Mouse (Mus musculus): Measurements from ENCODE around the gene Ubash3b.

Gene Ubash3b

DNA sequence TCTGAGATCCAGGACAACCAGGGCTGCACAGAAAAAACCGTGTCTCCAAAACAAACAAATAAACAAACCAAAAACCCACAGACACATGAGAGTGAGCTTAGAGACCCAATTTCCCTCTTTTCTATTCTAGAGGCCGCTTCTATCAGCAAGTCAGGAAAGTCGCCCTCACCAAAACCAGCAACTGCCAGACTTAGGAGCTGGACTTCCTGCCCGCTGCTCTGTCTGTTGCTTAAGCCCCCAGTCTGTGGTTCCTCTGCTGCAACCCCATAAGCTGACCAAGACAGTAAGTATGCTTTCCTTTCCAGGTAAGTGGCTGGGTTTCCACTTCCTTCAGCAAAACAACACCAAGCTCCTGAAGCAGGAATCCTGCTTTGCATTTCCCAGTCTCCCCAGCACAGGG, 26.6 kb downstream of the Ubash3b start:
- DNase-seq: peak; percentile 78

DNA sequence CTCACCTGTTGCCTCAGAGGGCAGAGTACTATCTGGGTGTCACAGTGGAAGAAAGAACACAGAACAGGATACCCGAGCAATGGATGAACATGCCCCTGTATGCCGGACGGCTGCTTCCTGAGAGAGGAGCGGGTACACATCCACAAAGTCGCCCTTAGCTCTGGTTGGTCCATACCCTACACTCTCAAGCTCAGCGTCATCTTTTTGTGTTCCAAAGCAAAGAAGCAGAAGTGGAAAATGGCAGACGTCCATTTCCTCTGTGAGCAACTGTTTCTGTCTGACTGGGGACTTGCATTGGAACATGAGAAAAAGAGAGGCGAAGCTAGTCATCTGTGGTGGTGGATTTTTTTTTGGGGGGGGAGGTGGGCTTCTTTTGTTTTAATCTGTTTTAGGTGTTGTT, 30.9 kb downstream of the Ubash3b start:
- peak; percentile 76 for DNase-seq

DNA sequence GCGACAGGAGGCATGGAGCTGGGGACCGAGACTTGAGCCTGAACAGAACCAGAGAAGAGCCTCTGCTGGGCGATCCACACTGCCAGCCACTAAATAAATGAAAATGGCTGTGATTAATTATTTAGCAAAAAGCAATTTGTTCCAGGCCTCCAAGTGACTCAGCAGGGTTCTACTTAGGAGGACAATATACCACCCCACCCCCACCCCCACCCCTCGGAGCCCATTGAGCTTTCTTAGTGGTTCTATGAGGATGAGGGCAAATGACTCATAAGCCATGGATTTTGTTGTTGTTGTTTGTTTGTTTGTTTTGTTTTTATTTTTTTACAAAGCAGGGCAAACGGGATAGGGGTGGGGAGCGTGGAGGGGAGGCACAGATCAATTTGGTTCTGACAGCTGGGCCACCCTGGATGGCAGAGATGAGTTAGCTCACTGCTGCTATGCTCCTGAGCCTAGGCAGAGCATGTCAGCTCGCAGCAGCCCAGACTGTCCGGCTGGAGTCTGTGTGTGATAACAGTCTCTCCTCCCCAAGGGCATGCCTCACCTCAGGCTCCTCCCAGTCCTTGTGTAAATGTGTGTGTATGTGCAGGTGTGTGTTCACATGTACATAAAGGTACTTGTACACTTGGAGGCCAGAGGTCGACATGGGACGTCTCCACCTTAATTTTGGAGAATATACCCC, 31.6 kb downstream of the Ubash3b start:
- DNase-seq: no peak

DNA sequence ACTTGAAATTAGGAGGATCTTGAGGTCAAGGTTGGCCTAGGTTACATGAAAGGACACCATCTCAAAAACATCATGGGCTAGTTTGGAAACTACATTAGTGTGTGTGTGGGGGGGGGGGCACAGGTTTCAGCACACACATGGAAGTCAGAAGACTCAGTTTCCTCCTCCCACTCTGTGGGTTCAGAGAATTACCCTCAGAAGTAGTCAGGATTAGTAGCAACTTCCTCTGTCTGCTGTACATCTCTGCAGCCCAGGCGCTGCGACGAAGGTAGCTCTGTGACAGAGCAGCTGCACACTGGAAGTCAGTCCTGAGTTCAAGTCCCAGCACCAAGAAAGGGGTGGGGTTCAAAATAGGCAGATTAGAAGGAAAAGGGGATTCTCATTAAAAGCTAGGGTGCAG, 32.2 kb downstream of the Ubash3b start:
- no peak for DNase-seq

DNA sequence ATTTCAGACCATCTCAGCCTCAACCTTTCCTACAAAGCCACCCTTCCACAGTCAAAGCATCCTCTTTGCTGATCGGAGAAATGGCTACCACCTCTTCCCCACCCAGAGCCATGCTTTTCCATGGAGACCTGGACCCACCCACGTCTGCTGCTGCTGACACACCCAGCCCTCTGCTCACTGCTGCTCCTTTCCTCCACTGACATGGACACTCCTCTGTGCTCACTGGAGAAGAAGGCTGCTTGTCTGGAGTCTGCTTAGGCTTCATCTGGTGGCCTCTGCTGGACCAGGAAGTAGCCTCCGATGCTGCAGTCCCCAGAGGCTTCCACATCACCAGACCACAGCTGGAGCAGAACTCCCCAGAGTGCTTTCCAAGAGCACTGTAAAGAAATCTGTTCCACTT, 34.8 kb downstream of the Ubash3b start:
- DNase-seq: no peak

DNA sequence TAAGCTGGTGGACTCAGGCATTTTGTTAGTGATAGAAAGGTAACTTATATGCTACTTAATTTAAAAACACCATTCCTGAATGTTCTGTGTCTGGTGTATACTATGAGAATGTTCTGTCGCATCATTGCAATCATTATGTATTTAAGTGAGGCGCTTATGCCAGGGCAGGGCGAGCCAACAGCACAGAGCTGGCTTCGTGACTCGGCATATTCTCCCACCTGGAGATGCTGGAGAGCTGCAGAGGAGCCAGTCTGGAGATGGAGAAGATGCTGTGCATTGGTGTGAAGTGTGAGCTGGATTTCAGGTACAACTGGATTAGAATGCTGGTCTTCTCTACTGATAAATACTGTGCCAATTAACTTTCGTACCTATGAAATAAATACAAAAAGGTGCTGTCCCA, 37.2 kb downstream of the Ubash3b start:
- DNase-seq: no peak

DNA sequence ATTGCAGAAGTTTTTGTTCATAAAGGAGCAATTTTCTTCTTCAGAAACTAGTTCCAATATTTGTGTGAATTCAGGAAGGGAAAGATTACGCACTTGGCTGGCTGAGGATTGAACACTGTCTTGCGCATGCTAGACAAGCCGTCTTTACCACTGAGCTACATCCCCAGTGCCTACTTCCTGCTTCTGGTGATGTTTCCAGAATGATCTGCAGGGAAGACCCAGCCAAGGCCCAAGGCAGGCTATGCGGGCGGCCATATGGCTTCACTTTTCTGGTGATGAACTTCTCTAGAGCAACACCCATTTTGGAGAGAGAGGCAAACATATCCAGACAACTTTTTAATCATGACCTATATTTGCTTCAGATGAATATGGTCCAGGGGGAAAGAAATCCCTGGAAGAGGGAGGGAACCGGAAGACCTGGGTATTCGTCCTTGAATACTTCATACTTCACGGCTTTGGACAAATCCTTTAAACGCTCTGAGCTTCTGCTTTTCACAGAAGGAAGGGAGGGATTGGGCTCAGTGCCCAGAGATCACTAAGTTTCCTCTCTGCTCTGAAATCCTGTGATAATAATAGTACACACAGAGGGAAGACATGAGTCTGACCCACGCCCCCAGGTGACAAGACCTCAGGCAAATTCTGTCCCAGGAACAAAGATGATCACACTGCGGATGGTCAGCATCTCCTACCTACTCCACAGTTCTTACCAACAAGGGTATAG, 38.9 kb downstream of the Ubash3b start:
- peak; percentile 61 for DNase-seq

DNA sequence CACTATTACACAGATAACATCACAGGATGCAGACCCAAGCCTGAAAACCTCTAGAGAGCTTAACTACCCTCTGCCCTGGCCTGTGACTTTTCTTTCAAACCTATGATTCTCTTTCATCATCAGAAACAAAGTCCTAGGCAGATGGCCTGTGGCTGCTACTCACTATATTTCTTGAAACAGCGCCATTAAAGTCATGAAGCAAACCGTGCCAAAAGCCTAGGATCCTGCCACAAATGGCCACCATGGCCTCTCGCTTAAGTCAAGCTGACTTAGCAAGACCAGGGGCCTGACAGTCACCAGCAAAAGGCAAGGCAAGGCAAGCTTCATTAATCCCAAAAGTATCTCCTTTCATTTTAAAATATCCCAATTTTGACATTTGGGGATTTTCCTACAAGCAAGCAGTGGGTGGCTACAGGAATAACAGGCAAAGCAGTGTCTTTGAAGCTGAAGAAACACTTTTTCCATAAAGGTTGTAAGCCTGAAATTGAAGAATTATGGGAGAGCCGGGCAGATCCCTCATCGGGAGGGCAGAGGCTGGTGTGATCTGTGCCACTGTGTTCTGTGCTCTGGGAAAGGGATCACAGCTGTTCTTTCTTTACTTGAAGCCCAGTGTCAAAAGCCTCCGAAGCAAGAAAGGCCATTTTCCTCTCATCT, 39.7 kb downstream of the Ubash3b start:
- no peak for DNase-seq

DNA sequence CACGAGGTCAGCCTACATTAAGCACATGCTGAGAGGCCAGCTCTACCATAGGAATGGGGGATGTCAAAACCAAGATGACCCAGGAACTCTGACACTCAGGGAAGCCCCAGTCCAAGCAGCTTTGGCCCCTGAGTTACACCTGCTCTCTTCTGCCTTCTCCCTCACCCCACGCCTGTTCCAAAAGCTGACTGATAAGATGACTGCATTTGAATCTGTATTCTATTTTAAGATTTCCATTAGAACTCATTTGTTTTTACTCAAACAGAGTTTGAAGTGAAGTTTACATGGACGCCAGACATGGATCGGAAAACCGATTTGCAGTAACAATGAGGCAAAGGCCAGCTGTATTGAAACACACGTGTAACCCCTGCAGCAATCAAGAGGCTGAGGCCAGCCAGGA, 41.5 kb downstream of the Ubash3b start:
- no peak for DNase-seq

DNA sequence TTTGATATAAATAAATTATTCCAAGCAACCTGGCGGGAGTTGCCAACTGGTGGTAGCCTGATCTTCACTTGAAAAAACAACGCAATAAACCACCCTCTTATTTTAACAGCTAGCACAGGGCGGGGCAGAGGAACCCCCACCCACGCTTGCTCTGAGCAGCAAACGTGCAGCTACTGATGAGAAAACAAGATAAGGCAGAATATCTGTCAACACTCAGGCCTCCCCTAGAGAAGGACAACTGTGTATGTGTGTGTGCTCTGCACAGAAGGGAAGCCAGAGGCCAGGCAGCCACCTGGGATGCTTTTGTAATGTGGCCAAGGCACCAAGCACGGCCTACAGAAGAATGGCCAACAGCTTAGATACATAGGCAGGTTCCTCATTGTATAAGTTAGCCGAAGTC, 43.4 kb downstream of the Ubash3b start:
- peak; percentile 48 for DNase-seq

DNA sequence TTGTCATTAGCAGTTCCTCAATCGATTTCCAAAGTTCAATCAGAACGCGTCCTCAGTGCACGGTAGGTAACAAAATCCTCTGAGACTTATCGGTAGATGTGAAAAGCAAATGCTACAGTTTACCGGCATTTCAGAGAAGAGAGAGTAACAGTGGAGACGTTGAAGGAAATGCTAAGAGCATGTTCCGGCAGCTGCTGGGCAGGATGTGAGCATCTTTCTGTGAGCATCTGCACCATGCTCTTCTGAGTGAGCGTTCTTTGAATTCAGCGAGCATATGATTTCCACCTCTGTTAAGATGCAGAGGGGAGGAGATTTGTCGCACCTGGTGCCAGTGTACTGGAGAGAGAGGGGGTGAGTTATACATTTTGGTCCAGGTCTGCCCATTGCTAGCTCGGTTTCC, 45.4 kb downstream of the Ubash3b start:
- no peak for DNase-seq

DNA sequence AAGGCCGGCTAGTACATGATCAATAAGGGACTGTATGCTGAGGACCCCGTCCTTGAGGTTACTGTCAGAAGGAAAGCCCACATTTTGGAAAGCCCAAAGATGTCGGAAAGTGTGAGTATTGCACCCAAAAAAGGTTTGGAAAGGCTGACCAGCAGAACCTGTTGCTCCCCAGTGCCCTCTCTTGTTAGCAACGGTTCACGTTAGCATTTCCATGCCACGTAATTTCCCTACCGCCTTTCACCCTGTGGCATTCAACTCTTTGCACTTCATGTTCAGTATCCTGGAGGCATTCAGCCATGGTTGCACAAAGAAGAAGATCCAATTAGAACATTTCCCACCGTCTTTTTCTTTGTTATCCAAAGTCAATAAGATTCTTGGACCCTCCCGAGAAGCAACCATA, 47.1 kb downstream of the Ubash3b start:
- DNase-seq: no peak

DNA sequence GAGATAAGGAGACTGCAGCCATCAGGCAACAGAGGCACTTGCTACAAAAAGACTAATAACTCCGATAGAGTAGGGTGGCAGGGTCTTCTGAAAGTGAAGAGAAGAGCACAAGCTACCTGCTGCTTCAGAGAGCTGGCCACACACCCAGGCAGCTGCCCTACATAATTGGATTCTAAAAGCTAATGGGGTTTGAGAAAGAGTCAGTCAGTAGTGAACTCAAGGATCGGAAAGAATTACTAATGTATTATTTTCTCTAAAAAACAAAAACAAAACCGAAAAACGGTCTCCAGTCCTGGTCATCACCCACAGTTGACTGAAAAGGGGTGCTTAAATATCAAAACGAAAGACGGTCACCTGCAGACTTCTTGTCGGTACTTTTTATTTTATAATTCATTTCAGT, 51.7 kb downstream of the Ubash3b start:
- no peak for DNase-seq

DNA sequence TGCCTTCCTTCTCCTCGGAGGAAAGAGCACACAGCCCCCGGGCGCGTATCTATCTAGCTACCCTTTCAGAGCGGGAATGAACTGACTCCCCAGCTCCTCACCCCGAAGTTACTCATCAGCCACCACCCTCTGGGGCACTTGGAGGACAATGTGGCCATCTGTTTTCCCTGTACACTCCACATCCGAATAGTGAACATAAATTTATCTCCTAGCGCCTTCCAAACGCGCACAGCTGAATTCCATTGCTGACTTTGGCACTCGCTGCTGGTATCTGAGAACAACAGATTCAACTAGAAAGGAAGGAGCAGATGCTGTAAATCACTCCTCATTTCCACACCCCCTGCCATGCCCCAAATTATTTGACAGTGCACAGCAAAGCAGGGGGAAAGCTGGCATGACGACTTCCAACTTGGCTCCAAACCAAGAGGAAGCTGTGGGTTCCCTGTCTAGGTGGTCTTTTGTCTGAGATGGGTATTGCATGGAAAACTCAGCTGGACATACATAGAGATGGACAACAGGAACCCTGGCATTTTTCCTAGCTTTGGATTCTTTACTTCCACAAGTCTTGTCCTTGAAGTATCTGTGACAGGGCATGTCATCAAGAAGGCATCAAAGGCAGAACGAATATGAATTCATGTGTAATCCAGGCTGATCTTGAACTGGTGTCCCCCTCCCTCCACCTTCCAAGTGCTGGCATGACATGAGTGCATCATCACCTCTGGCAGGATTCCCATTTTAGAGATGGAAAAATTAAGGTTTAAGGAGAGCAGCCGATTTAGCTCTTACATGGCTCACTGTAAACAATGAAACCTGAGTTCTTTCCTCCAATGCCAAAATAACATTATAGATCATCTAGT, 52.9 kb downstream of the Ubash3b start:
- DNase-seq: peak; percentile 92

DNA sequence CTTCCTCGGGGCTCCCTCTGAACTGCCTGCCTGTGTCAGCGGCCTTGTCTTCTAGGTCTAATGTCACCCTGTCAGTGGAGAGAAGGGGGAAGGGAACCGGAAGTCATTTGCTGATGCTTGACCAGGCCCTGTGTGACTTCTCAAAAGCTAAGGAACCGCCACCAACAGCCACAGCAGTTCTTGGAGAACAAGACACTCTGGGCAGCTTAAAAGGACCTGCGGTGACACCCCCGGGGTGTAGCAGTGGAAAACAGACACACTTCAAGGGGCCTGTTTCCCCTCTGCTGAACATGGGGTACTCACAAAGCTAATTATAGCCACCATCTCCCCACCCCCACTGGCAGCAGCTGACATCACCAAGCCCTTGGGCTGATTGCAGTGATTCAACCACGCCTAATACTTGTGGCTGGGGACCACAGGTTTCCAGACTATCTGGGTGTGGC, 56.3 kb downstream of the Ubash3b start:
- peak; percentile 47 for DNase-seq

DNA sequence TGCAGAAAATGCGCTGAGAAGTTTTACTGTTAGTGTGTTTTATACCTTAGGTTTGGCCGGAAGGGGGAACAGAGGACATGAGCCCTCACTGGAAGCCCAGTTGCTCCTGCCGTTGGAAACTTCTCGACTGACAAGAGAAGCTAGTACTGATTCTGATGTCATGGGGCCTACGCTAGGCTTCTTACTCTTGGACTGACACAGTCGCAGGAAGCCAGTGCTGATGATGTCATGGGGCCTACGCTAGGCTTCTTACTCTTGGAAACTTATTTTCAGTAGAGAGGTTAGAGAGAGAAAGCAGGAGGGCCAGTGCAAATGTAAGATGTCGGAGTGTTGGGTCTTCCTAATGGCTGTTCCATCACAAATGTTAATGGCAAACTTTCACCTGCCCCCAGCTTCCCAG, 57.8 kb downstream of the Ubash3b start:
- no peak for DNase-seq

DNA sequence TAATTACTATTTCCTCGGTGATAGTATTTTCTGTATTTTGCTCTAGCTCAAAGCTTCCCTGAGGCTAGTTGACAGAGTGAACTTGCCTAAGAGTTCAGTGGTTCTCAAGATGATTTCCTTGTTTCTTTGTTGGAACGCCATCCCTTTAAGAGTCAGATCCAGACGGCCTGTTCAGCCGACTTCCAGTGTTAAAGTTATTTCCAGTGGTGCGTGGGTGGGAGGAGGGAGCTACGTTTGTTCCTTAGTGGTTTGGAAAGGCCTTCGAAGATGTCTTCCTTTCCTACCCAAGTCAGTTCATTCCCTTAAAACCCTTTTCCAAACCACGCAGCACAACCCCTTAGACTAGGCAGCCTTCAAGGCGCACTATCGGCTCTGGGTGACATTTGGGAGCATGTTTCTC, 58.9 kb downstream of the Ubash3b start:
- DNase-seq: no peak

DNA sequence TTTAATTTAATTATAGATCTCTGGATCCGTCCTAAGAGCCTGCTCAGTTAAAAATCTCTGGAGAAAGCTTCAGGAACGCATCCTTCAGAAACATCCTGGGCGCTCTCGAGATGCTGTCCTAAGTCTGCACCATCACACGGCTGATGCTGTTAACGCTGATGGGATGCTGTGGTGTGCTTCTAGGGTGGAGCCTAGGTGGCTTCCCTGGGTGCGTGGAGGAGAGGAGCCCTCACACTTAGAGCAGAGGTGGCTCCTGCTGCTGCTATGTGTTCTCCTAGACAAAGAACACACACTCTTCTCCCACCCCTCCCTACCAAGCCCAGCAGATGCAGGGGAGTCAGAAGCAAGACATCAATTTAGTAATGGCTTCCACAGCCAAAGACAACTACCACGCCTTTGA, 61.6 kb downstream of the Ubash3b start:
- DNase-seq: no peak

DNA sequence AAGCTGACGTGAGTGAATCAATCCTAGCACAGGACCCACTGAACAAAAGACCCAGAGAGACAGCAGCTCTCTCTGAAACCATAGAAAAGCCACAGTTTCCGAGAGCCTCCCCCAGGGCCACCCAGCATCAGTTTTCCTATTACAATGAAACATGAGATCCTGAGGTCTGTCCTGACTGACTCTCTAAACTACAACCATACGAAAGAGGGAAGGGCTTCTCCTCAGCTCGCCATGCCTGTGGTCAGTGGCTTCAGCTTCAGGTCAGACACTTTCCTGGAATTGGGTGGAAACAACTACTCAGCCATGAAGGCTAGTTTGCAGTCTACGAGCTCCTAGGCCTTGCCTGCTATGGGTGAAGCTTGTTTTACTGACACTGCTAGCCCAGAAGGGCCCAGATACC, 62.4 kb downstream of the Ubash3b start:
- no peak for DNase-seq

DNA sequence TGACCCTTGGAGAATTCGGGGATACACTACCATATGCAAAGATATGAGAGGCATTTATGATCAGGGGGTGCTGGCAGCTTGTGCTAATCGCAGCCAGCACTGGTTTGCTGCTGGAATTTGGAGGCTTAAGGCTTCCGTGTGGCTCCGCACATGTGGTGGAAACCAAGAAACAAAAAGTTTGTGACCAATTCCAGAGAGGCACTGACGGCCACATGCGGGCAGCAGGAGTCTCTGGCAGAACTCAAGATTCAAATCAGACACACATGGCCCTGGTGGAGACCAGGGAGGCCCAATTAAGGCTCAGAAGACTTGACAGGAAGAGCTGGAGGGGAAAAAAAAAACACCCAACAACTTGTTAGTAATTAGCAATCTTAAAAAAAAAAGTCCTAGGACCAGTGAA, 63.4 kb downstream of the Ubash3b start:
- DNase-seq: no peak

DNA sequence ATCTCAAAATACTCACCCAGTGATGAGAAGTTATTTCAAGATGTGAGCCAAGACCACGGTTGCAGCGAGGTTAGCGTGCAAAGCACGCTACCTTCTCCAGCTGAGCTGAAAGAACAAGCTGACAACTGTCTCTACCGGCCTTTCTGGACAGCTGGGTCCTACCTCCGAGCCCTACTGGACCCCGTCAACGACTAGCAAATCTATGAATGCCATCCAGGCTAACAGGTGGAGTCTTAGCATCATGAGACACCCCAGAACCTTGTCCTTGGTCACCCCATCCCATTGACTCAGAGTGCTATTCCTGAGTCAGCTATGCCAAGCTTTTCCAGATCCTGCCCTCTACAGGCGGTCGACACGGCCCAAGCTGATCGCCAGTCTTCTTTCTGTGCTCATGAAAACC, 69.5 kb downstream of the Ubash3b start:
- DNase-seq: no peak

DNA sequence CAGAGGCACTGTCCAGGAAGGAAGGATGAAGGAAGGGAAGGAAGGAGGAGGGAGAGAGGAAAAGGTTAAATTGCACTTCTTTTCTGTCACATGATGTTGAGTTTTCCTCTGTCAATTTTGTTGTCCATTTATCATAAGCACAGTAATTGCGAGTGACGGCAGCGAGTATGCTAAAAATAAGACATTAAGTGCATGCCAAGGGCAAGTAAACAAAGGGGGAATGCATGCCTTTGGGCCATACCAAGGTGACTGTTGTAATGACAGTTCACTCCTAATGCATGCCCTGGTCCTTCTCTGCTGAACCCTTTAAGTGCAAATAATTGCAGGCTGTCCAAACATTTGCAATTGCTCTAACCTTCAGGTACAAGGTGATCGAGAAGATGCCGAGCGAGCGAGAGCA, 70.3 kb downstream of the Ubash3b start:
- DNase-seq: no peak

DNA sequence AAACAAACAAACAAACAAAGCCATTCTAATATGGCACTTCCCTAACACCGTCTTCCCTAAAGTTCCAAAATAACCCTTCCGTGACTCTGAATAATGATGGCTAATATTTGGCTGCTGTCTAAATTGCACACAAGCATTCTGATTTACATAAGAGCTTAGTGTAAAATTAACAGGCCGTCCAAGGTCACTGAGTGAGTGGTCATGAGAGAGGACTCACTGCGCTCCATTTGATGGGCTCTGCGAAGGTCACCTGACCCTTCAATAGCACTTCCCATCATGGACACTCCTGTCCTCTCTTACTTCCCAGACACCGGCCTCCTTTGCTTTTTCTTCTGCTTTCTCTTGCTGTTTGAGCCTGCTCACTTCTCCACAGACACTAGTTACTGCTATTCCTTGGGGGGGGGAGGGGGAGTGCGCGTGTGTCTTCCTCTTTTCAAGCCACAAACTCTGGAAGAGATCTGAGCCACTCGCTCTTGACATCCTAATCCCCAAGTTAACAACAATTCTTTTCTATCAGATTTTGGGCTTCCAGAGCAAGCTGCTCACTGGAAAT, 73.6 kb downstream of the Ubash3b start:
- no peak for DNase-seq

Measured in layer of hippocampus, adult 9-11 months (tissue).